Mouse (Mus musculus): ENCODE data around the gene Ciao2b. TPM values are rescaled to one million over a fixed set of nuclear protein-coding genes. Genes with fewer than 3 reads are reported as not detected.

Ciao2b gene
- polyA plus RNA-seq, 1 experiment = 61.8 TPM

DNA sequence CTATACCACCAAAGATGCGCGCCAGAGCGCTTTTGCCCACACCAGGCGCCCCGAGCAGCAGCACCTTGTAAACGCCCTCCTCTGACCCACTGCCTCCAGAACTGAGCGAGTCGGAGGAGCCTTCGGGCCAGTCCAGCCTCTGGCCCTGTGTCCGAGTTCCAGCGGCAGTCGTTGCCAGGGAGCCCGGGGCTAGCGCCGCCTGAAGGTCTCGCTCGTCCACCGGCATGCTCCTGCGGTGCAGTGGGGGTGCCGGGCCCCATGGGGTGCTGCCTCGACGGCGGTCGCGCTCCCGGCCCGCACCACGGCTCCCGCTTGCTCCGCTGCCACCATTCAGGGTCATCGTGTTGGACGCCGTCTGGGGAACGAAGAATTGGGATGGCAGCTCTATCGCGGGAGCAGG, 11.2 kb downstream of the Ciao2b start:
- TF ChIP-seq POLR2A (IDR thresholded peaks at IDR 0.05; ENCODE audit: control insufficient read depth, low read depth, low read length) = no peak
- no peak for TF ChIP-seq CTCF (IDR thresholded peaks at IDR 0.05; ENCODE audit: control insufficient read depth, insufficient read depth, insufficient replicate concordance, low read depth, low read length)
- no peak overlapping the region for H3K27ac ChIP-seq (ENCODE audit: control insufficient read depth, insufficient read depth, low read depth, low read length)

DNA sequence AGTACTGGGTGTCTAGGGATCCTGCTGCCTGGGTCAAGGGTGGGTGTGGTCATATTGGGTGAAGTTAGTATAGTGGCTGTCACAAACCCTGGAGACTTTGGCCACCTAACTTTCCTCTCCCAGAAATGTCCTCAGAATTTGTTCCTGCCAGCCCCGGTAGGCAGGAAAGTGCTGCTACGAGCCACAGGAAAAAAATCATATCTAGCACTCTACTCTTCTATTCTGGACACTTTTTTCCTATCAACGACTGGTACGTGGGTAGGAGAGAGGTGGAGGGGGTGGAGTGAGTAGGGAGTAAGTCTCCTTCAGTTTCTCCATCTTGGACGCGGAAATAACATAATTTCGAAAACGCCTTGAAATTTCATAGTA, 11.7 kb downstream of the Ciao2b start:
- Histone ChIP-seq H3K27ac (ENCODE audit: control insufficient read depth, insufficient read depth, low read depth, low read length) (no peak overlapping the region), H3K4me3 (ENCODE audit: control insufficient read depth, low read depth, low read length) (no peak overlapping the region), H3K4me1 (ENCODE audit: control insufficient read depth, insufficient read depth, low read length) (peaks cover 18% of the 10 kb centered on the region), H3K36me3 (ENCODE audit: control insufficient read depth, insufficient read depth, low read length) (no peaks in the 10 kb centered on the region), H3K27me3 (ENCODE audit: control insufficient read depth, insufficient read depth, low read length) (no peaks in the 10 kb centered on the region)
- TF ChIP-seq POLR2A (IDR thresholded peaks at IDR 0.05; ENCODE audit: control insufficient read depth, low read depth, low read length) (no peak), CTCF (IDR thresholded peaks at IDR 0.05; ENCODE audit: control insufficient read depth, insufficient read depth, insufficient replicate concordance, low read depth, low read length) (no peak)

More for the DNA sequence above, 11.2 kb downstream of the Ciao2b start:
- H3K4me3 ChIP-seq (ENCODE audit: control insufficient read depth, low read depth, low read length) = peak overlapping the region; percentile 23
- peaks cover 18% of the 10 kb centered on the region for H3K4me1 ChIP-seq (ENCODE audit: control insufficient read depth, insufficient read depth, low read length)
- no peaks in the 10 kb centered on the region for H3K27me3 ChIP-seq (ENCODE audit: control insufficient read depth, insufficient read depth, low read length)
- no peaks in the 10 kb centered on the region for H3K36me3 ChIP-seq (ENCODE audit: control insufficient read depth, insufficient read depth, low read length)

DNA sequence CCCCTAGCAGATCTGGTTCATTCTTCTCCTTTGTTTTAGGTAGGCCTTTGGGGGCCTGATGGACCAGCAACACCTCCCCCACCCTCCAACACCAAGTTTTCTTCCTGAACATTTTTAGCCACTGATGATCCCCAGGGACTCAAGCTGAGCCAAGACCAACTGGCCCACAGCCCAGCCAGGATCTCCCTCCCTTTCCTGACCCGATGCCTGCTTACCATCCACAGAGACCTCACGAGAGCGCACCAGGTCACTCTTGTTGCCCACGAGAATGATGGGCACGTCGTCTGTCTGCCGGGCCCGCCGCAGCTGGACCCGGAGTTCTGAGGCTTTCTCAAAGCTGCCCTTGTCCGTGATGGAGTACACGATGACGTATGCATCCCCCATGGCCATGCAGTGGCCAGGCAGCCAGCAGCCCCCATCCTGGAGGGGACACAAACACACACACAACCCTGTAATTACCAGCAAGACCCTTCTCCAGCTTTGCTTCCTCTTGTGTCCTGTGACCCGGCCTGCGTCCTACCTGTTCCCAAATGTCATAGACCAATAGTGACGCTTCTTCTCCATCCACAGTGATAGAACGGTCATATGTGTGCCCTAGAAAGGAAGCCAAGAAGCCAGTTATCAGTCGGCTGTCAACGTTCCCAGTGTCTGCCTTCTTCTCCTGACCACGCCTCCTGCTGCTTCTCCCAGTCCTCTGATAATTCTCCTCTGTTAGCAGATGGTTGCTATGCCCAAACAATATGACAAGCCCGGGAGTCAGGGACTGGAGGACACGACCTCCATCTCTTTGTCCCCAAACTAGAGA, 12.3 kb downstream of the Ciao2b start:
- Histone ChIP-seq H3K4me1 (ENCODE audit: control insufficient read depth, insufficient read depth, low read length) (peaks cover 18% of the 10 kb centered on the region), H3K36me3 (ENCODE audit: control insufficient read depth, insufficient read depth, low read length) (no peaks in the 10 kb centered on the region), H3K27me3 (ENCODE audit: control insufficient read depth, insufficient read depth, low read length) (no peaks in the 10 kb centered on the region), H3K4me3 (ENCODE audit: control insufficient read depth, low read depth, low read length) (no peak overlapping the region), H3K27ac (ENCODE audit: control insufficient read depth, insufficient read depth, low read depth, low read length) (no peak overlapping the region)
- no peak for TF ChIP-seq POLR2A (IDR thresholded peaks at IDR 0.05; ENCODE audit: control insufficient read depth, low read depth, low read length)
- no peak for TF ChIP-seq CTCF (IDR thresholded peaks at IDR 0.05; ENCODE audit: control insufficient read depth, insufficient read depth, insufficient replicate concordance, low read depth, low read length)

DNA sequence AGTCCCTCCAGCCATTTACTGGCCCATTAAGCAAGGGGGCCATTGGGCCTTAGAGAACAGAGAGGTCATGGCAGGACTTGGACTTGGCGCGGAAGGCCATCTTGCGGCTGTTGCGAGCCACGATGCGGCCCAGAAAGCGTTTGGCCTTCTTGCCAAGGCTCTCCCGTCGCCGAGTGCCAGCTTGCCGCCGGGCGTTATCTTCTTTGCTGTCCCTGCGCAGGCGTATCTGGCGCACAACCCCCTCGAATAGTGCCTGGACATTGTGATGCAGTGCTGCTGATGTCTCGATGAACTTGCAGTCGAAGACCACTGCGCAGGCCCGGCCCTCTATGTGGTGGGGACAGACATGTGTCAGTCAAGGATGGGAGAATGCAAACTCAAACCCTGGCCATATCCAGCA, 13.4 kb downstream of the Ciao2b start:
- Histone ChIP-seq H3K4me3 (ENCODE audit: control insufficient read depth, low read depth, low read length) (no peak overlapping the region), H3K27ac (ENCODE audit: control insufficient read depth, insufficient read depth, low read depth, low read length) (no peak overlapping the region), H3K4me1 (ENCODE audit: control insufficient read depth, insufficient read depth, low read length) (peaks cover 18% of the 10 kb centered on the region), H3K27me3 (ENCODE audit: control insufficient read depth, insufficient read depth, low read length) (no peaks in the 10 kb centered on the region), H3K36me3 (ENCODE audit: control insufficient read depth, insufficient read depth, low read length) (no peaks in the 10 kb centered on the region)
- no peak for TF ChIP-seq CTCF (IDR thresholded peaks at IDR 0.05; ENCODE audit: control insufficient read depth, insufficient read depth, insufficient replicate concordance, low read depth, low read length)

GRCm38 (mm10) chr8:104627065-104627740, 14.6 kb downstream of the Ciao2b start:
- TF ChIP-seq POLR2A (IDR thresholded peaks at IDR 0.05; ENCODE audit: control insufficient read depth, low read depth, low read length) (no peak), CTCF (IDR thresholded peaks at IDR 0.05; ENCODE audit: control insufficient read depth, insufficient read depth, insufficient replicate concordance, low read depth, low read length) (no peak)
- Histone ChIP-seq H3K4me3 (ENCODE audit: control insufficient read depth, low read depth, low read length) (no peak overlapping the region), H3K4me1 (ENCODE audit: control insufficient read depth, insufficient read depth, low read length) (peaks cover 18% of the 10 kb centered on the region), H3K27ac (ENCODE audit: control insufficient read depth, insufficient read depth, low read depth, low read length) (no peak overlapping the region), H3K27me3 (ENCODE audit: control insufficient read depth, insufficient read depth, low read length) (no peaks in the 10 kb centered on the region), H3K36me3 (ENCODE audit: control insufficient read depth, insufficient read depth, low read length) (no peaks in the 10 kb centered on the region)

- no peak within 1 kb of the TSS for H3K4me3 ChIP-seq (ENCODE audit: control insufficient read depth, low read depth, low read length)
- H3K4me1 ChIP-seq (ENCODE audit: control insufficient read depth, insufficient read depth, low read length) = no peaks in the 10 kb centered on the region
- no peak within 1 kb of the TSS for H3K27ac ChIP-seq (ENCODE audit: control insufficient read depth, insufficient read depth, low read depth, low read length)
- no peaks in the 10 kb centered on the region for H3K27me3 ChIP-seq (ENCODE audit: control insufficient read depth, insufficient read depth, low read length)
- no peaks in the 10 kb centered on the region for H3K36me3 ChIP-seq (ENCODE audit: control insufficient read depth, insufficient read depth, low read length)
- no peak for TF ChIP-seq CTCF (IDR thresholded peaks at IDR 0.05; ENCODE audit: control insufficient read depth, insufficient read depth, insufficient replicate concordance, low read depth, low read length)
- TF ChIP-seq POLR2A (IDR thresholded peaks at IDR 0.05; ENCODE audit: control insufficient read depth, low read depth, low read length) = no peak
Measured at GRCm38 (mm10) chr8:104624161-104624560, 17.6 kb downstream of the Ciao2b start, which contains the start of gene Cdh16. Cdh16 (minus strand) TSS chr8:104624396.

DNA sequence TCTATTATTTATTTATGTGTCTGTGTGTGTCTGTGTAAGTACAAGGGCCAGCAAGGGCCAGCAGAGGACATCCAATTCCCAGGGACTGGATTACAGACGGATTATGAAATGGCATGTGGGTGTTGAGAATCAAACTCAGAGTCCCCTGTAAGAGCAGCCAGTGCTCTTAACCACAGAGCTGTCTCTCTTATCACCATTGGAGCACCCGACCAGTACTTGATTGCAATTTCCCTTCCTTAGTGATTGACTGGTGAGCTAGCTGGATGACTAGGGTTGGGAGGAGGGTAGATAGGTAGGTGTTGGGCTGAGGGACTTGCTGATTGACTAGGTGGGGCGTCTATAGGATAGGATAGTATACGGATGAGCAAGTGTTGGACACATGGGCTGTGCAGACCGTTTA, 21.0 kb downstream of the Ciao2b start:
- no peak overlapping the region for H3K4me3 ChIP-seq (ENCODE audit: control insufficient read depth, low read depth, low read length)
- no peak overlapping the region for H3K27ac ChIP-seq (ENCODE audit: control insufficient read depth, insufficient read depth, low read depth, low read length)
- no peaks in the 10 kb centered on the region for H3K4me1 ChIP-seq (ENCODE audit: control insufficient read depth, insufficient read depth, low read length)
- no peaks in the 10 kb centered on the region for H3K27me3 ChIP-seq (ENCODE audit: control insufficient read depth, insufficient read depth, low read length)
- H3K36me3 ChIP-seq (ENCODE audit: control insufficient read depth, insufficient read depth, low read length) = no peaks in the 10 kb centered on the region
- TF ChIP-seq CTCF (IDR thresholded peaks at IDR 0.05; ENCODE audit: control insufficient read depth, insufficient read depth, insufficient replicate concordance, low read depth, low read length) (no peak), POLR2A (IDR thresholded peaks at IDR 0.05; ENCODE audit: control insufficient read depth, low read depth, low read length) (no peak)

Data from testis, adult 2 months (tissue).